Mouse (Mus musculus): ENCODE data around the gene Nkiras2.
"Not testable (repeated sequence)": the region's sequence is repeated elsewhere in the genome, so short reads cannot be mapped to it uniquely, and the experiment has no call there.

Gene Nkiras2

DNA sequence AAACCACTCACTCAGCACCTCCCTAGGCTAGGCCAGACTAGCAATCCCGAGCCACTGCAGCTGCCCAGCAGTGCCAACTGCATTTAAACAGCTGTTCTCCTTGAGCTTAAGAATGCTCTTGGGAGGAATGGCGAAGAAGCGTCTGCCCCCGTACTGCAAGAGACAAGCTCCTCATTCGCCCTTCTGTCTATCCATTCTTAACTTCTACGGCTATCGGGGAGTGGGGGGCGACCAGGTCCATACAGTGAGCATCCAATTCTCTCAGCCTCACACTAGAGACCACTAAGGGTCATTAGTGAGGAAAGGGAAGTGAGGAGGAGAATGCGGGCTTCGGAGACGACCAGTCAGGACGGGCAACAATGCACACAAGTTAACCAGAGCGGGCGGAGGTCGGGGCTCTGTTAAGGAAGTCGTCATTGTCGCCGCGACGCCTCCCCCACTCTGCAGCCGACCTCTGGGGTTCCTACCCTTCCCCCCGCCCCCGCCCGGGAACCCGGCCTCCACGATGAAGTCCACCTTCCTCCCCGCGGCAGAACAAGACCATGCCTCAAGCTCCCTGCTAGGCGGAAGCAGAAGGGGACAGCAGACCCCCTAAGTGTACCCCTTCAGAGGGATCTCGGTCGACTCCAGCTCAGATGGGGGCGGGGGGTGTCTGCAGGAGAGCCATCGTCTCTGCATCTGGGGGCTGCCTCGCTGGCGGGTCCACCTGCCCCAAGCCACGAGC lies at the start of gene Nkiras2:
Gene Nkiras2, plus strand, starts transcription at position 484 of the 724 bp plus-strand sequence.
- DNase-seq (ENCODE audit: extremely low read depth, low read depth, low spot score) = no peak

DNA sequence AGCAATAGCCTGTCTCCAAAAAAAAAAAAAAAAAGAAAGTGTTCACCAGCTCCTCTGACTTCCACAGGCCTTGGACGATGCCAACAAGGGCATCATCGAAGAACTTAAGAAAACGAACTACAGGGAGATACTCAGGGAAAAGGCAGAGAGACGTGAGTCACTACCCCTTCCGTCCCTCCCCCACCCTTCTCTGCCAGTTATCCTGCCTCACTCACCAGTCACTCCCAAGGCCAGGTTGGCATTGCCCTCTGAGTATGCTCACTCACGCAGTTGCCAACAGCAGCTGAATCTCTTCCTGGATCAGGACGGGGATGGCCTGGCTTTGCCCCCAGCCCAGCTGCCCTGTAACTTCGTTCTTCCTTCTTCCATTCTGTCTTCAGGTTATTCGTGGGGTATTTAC lies 49.3 kb upstream of the Nkiras2 start:
- no peak for DNase-seq (ENCODE audit: extremely low read depth, low read depth, low spot score)

DNA sequence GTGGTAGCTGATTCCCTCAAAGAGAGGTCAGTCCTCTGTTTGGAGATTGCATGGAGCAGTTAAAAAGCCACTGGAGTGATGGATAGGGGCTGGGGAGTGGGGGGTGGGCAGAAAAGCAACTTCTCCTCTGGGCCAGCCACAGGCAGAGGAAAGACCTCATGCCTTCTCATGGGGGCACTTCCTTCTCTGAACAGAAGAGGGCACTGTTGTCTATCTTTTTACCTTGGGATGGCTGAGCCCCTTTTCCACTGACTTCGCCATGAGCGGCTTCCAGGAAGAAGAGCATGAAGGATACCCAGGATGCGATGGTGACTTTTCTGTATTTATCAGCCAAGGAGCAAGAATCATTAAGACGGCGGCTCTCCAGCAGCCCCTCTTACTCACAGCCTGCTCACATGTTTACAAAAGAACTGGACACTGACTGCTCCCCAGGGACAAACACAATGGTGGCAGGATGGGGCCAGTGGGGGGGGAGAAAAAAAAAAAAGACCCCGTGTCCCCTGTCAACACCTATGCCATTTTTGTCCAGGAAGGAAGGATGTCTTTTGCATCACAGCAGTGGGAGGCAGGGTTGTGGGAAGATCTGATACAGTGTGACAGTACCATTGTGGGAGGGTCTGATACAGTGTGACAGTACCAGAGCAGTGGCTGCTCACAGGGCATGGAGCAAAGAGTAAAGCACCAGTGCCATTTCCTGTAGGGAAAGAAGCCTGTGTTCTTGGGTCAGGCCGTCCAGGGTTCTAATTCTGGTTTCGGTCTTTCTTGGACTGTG lies 48.4 kb upstream of the Nkiras2 start:
- no peak for DNase-seq (ENCODE audit: extremely low read depth, low read depth, low spot score)

DNA sequence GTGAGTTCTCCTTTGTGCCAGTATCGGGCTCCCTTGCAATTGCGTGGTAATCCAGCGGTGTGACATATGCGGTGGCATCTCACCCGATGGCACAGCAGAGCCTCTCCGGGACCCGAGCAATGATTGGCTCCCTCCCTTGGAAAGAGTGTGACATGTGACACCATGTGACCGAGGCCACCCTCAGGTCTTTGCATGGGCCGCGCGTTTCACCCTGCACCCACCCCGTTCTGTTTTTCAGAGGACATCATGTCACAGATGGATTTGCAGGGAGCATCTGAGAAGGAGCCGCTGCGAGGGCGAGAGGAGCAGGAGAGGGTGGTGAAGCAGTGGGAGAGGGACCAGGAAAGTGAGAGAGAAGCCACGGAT lies 47.9 kb upstream of the Nkiras2 start:
- no peak for DNase-seq (ENCODE audit: extremely low read depth, low read depth, low spot score)

DNA sequence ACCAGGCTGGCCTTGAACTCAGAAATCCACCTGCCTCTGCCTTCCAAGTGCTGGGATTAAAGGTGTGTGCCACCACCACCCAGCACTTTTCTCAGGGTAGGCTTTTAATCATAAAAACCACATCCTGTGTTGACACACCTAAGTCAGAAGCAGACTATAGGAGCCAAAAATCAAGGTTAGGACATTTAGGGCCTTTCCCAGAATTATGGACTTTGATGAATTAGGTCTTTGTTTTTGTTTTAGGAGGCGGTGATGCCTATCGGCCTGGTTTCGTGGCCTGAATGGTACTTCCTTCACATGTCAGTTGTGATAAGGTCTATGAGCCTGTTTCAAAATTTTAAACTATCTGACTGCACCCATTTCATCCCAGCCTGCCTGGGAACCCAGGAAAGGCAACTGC lies 44.9 kb upstream of the Nkiras2 start:
- DNase-seq (ENCODE audit: extremely low read depth, low read depth, low spot score) = no peak

DNA sequence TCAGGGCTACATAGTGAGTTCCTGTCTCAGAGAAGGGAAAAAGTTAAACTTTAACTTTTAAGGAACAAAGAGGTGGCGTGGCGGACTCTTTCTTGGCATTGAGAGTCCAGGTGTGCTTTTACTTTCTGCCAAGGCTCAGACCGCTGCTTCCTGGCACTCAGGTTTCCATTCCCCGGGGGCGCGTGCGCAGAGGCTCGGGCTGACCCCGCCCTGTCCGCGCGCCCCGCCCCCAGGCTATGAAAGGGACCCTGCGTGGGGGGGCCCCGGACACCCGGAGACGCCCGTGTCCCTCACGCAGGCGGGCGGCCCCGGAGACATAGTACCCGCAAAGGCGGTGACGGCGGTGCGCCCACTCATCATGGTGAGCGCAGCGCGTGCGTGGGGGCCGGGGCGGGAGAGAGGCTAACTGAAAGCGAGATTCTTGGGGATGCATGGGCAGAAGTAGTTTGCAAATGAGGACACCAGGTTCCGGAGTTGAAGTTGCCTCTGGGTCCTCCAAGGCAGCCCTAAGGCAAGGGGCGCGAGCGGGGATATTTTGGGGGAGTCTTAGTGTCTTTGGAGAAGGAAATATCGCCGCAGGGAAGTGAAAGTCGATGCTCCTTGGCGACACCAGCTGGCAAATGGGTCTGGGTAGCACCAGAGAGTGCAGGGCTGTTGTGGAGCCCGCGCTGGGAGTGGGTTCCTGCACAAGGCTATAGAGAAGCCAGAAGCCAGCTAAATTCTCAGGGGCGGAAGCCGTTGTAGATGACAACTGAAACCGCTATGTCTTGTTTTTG lies 44.1 kb upstream of the Nkiras2 start, which contains the start of gene Cnp:
Gene Cnp, plus strand, starts transcription at position 197 of the 776 bp plus-strand sequence.
- DNase-seq (ENCODE audit: extremely low read depth, low read depth, low spot score) = no peak

DNA sequence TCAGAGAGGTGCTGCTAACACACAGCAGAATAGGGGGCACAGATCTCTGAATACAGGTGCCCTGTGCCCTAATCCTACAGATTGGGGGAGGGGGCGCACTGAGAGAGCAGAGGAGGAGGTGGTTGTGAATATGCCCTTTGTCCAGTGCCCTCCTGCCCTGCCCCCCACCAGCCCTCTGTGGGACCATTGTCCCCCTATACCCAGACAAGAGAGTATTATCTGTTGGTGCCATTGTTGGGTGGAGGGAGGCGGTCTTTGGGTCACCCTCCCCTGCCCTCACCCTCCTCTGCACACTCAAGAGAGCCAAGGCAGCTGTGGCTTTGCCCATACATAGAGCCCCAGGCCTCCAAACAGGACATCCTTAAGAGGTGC lies 43.6 kb upstream of the Nkiras2 start:
- no peak for DNase-seq (ENCODE audit: extremely low read depth, low read depth, low spot score)

DNA sequence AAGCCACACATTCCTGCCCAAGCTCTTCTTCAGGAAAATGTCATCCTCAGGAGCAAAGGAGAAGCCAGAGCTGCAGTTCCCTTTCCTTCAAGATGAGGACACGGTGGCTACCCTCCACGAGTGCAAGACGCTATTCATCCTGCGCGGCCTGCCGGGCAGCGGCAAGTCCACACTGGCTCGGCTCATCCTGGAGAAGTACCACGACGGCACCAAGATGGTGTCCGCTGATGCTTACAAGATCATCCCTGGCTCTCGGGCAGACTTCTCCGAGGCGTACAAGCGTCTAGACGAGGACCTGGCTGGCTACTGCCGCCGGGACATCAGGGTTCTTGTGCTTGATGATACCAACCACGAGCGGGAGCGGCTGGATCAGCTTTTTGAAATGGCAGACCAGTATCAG lies 42.8 kb upstream of the Nkiras2 start:
- no peak for DNase-seq (ENCODE audit: extremely low read depth, low read depth, low spot score)

DNA sequence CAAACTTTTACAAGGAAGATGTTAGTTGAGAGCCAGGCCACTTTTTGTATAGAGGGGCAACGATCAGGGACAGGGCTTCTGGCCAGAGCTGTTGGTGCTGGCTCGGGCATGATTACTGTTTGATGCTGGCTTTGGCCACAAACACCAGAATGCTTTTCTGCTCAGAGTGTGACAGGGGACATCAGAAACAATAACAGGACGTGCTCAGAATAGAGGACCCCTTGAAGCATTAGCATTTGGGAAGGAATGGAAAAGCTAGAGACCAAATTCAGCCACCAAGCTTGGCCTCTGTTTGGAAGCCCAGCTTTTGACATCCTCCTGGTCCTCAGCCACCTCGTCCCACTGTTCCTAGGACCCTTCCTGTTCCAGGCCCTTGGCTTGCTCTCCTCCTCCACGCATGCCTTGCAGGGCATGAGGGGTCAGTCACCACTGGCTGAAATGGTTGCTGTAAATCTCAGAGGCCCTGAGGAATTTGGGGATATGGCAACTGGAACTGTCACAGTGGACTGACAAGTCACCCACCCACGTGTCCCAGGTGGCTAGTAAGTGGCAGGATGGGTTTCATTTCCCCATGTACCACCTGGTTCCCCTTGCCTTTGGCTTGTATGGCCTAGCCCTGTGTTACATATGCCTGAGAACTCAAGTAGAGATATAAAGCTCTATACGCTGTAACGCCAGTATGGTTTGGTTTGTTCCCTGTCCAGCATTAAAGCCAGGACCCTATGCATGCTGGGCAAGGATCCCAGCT lies 41.0 kb upstream of the Nkiras2 start:
- no peak for DNase-seq (ENCODE audit: extremely low read depth, low read depth, low spot score)

DNA sequence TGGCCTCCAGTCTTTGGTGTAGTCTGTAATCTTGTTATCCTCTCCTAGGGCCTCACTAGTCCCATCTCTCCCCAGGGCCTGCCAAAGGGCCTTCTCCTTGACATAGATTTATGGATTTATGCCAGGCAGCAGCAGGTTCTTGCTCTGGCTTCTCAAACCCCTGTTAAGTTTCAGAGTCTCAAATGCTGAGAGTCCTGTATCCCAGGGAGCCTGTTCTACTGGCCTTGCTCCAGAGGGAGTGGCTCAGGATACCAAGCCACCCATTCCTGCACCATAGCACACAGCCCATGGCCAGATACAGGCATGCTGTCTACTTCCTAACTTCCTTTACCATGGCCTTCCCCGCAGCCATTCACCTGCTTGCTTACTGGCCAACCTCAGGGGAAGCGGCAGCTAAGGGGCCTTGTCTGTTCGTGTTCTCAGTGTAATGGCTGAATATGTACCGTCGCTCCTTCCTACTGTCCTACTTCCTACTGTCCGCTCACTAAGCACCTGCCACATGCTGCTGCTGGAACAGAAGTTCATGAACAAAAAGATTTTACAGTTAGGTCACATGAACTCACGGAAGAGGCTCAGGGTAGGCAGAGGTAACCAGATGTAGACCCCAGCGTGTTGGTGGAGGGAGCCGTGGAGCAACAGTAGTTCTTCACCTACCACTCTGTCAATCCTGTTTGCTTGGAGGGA lies 39.8 kb upstream of the Nkiras2 start:
- DNase-seq (ENCODE audit: extremely low read depth, low read depth, low spot score) = no peak

DNA sequence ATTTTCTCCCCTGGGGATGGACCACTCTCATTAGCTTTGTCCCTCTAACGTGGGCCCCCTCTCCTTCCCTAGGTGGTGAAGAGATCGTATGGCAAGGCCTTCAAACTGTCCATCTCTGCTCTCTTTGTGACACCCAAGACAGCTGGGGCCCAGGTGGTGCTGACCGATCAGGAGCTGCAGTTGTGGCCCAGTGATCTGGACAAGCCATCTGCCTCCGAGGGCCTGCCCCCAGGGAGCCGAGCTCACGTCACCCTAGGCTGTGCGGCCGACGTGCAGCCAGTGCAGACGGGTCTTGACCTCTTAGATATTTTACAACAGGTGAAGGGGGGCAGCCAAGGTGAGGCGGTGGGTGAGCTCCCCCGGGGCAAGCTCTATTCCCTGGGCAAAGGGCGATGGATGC lies 38.8 kb upstream of the Nkiras2 start:
- DNase-seq (ENCODE audit: extremely low read depth, low read depth, low spot score) = no peak

DNA sequence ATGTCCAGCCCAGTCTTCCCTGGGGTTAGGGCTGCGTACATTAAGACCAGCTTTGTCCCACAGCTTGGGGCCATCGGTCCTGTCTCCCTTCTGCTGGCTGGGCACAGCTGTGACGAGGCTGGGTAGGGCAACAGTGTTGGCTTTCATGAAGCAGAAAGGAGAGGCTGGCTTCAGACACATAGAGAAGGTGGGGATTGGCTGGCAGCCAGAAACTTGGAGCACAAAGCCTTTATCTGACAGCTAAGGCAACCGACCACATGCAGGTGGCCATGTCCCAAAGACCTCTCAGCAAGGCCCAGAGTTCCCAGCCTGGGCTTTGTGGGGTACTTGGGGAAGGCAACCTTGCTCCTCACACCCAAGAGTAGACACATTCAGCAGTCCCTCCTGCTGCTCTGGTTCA lies 37.3 kb upstream of the Nkiras2 start:
- DNase-seq (ENCODE audit: extremely low read depth, low read depth, low spot score) = no peak

DNA sequence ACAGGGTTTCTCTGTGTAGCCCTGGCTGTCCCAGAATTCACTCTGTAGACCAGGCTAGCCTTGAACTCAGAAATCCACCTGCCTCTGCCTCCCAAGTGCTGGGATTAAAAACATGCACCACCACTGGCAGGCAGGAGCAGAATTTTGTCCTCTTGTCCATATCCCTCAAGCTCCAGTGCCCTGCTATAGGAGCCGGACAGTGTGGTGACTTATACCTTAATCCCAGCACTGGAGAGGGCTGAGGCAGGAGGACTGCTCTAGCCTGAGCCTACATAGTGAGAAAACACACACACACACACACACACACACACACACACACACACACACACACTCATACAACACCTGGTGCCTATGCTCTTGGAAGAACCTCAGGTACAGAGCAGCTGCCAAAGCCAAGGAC lies 36.6 kb upstream of the Nkiras2 start:
- DNase-seq (ENCODE audit: extremely low read depth, low read depth, low spot score) = not testable (repeated sequence)

DNA sequence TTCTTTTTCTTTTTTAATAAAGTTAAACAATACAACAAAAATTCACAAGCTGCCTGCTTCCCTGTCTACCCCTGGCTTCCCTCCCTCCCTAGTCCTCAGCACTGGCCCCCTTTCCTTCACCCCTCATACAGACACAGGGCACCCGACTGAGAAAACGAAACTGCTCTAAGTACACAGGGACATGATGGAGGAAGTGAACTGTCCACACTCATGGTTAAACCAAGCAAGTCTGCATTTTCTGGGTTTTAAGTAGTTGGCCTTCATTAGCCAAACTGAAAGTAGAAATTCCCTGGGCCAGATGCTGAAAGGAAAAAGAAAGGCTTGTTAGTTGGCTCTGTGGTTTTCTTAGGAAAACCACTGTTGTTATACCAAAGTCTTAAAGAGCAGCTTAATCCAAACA lies 36.2 kb upstream of the Nkiras2 start:
- no peak for DNase-seq (ENCODE audit: extremely low read depth, low read depth, low spot score)

DNA sequence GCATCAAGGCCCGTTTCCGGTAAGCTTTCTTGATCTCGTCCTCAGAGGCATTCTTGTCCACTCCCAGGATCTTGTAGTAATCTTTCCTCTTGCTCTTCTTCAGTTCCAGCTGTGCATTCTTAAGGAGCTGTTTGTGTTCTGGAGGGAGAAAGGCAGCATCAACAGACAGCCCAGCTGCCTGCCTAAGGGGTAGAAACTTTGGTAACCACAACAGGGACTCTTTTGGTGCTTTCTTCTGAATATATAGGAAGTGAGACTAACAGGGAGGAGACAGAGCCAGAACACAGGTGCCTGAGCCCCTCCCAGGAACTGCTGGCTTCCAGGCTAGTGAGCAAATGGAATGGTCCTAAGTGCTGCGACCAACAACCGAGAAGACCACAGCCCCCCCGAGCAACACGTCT lies 34.5 kb upstream of the Nkiras2 start:
- DNase-seq (ENCODE audit: extremely low read depth, low read depth, low spot score) = no peak

DNA sequence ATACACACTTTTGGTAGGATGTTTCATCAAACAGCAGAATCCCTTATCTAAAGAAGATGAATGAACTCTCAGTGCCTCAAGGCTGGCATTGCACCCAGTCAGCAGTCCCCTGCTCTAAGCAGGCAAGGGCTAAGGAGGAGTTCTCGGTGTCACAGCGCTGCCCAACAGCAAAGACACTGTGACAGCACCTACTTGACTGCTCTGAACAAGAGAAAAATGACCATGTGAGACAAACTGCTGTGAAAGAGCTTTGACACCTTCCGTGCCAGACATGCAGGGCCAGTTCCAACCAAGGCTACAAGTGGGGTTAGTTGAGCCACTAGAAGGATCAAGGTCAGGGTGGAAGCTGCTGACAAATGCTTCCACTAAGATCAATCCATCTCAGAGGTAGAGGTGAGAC lies 33.9 kb upstream of the Nkiras2 start:
- no peak for DNase-seq (ENCODE audit: extremely low read depth, low read depth, low spot score)

DNA sequence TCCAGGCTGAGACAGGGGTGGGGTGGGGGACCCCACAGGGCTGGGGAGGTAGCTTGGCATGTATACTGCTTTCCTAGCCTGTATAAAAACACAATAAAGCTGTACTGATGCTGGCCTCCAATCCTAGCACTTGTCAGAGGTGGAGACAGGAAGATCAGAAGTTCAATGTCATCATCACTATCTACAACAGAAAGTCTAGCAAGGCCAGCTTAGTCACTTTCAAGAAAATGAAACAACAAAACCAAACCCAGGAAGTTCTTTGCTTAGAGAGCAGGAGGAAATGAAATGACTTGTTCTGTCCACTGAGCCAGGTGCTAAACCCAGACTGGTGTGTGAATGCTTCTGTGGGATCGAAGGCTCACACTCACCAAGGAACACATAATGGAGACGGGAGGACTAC lies 30.6 kb upstream of the Nkiras2 start:
- DNase-seq (ENCODE audit: extremely low read depth, low read depth, low spot score) = no peak

DNA sequence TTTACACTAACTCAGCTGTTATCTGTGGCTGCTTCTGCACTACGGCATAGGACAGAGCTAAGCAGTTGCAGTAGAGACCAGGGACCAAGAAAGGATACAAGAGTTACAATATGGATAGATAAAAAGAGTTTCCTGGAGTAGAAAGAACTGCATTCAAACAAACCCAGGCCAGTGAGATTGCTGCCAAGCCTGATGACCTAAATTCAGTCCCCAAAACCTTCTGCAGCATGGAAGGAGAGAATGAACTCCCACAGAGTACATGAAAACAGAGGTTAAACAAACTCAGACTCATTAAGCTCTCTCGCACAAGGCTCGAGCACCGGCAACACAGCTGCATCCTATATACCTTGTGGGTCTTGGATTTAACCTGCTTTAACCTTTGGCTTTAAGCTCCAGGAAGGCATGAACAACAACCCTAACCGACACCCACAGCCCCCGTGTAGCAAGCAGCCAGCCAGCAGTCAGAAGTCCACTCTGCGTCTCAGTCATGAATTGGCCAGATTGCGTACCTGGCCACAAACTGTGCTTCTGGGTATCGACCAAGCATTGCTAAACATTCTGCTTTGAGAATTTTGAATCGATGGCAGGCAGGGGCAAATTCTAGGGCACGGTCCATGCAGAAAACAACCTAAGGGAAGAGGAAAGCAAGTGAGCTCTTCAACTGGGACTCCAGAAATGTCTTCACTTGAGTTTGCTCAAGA lies 26.5 kb upstream of the Nkiras2 start:
- no peak for DNase-seq (ENCODE audit: extremely low read depth, low read depth, low spot score)

DNA sequence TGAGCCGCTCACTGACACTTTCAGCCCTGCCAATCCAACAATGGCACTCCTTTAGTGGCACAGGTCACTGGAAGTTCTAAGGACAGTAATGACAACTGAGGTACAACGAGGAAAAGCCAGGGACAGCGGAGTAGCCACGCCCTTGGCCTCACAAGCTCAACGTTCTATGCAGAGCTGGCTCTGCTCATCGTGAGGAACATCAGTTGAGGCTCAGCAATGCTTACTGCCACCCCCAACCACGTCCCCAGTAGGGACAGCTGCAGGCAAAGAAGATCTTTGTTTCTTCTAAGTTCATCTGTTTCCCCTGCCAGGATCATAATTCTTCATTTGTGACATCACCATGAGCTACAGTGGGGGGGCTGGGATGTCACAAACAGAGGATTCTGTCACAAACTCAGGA lies 24.4 kb upstream of the Nkiras2 start:
- no peak for DNase-seq (ENCODE audit: extremely low read depth, low read depth, low spot score)

DNA sequence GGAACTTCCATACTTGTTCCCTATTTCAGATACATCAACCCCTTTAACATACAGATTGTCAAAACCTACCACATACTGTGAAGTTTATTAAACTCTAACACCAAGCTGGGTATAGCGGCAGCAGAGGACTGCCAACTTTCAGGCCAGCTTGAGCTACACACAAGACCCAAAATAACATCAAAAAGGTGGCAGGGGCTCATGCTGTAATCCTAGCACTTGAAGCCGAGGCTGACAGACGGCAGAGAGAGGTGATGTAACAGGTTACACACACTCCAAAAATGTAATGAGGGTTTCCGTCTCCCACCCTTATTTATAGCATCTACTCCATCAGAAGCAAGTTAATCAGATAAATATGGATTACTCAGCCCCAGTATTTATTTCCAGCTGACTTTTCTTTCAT lies 23.5 kb upstream of the Nkiras2 start:
- DNase-seq (ENCODE audit: extremely low read depth, low read depth, low spot score) = no peak

Measured in fat pad, adult 2 months (tissue).